ENCODE assay signal across 8 mouse cellular contexts in genomic region chr2:30614151-30614923, GRCm38 (mm10). TPM values are rescaled to one million over a fixed set of nuclear protein-coding genes. Genes with fewer than 3 reads are reported as not detected.
DNase-seq lines count a peak whose midpoint lies in the region; ATAC-seq and TF ChIP-seq lines count a peak whose summit lies in the region.

No protein-coding gene starts in this region.

- TF ChIP-seq CTCF in heart, postnatal 0 days (IDR thresholded peaks at IDR 0.05; ENCODE audit: low read depth): no peak

- no peak for ATAC-seq in heart, embryonic 14.5 days (ENCODE audit: insufficient number of reproducible peaks, insufficient read depth, low FRiP score, low read depth)
- no peak for ATAC-seq in heart, postnatal 0 days (ENCODE audit: insufficient read depth, low read depth)
- ATAC-seq in midbrain, embryonic 13.5 days: peak; percentile 44

- no peak for DNase-seq in heart, adult 18-20 months
- DNase-seq in heart, postnatal 0 days (ENCODE audit: low spot score): no peak
- DNase-seq in left cerebral cortex, adult 18-20 months (ENCODE audit: low spot score in 2 of 2): no peak
- no peak for DNase-seq in urinary bladder, postnatal 10 days (ENCODE audit: low spot score)
- DNase-seq in cerebellum, adult 11-12 months: no peak

- no peak for TF ChIP-seq EP300 in heart, postnatal 0 days (IDR thresholded peaks at IDR 0.05; ENCODE audit: low read depth)

- peak overlapping the region; percentile 68 for H3K9ac ChIP-seq in heart, embryonic 14.5 days (ENCODE audit: low read length)
- no peak overlapping the region for H3K9ac ChIP-seq in heart, postnatal 0 days (replicated peaks; ENCODE audit: low read depth, low read length)
- H3K9ac ChIP-seq in midbrain, embryonic 13.5 days (replicated peaks): peak overlapping the region; percentile 66

- H3K4me1 ChIP-seq in heart, embryonic 14.5 days (ENCODE audit: control insufficient read depth in 2 of 2, insufficient read depth in 2 of 2, low read length in 2 of 2): peaks cover 14 to 24% of the 10 kb centered on the region in 2 experiments
- H3K4me1 ChIP-seq in brown adipose tissue, adult 24 weeks (ENCODE audit: control insufficient read depth, insufficient read depth, insufficient read length, low read length): peaks cover 22% of the 10 kb centered on the region
- peaks cover 15% of the 10 kb centered on the region for H3K4me1 ChIP-seq in heart, postnatal 0 days (ENCODE audit: control insufficient read depth, insufficient read depth)
- peaks cover 24% of the 10 kb centered on the region for H3K4me1 ChIP-seq in midbrain, embryonic 13.5 days (replicated peaks)

- no peaks in the 10 kb centered on the region for H3K9me3 ChIP-seq in heart, embryonic 14.5 days (ENCODE audit: control insufficient read depth, low read length)
- peaks cover under 1% of the 10 kb centered on the region; the same call in 1 of the 2 replicates for H3K9me3 ChIP-seq in heart, postnatal 0 days (replicated peaks; ENCODE audit: control insufficient read depth, low read length)
- H3K9me3 ChIP-seq in midbrain, embryonic 13.5 days: no peaks in the 10 kb centered on the region; the same call in 1 of the 2 replicates

- 51% methylated on average over 9 of the region's 9 CpGs for WGBS in heart, embryonic 14.5 days
- 53% methylated on average over 9 of the region's 9 CpGs for WGBS in heart, postnatal 0 days
- 25% methylated on average over 9 of the region's 9 CpGs for WGBS in midbrain, embryonic 13.5 days

- peak overlapping the region; percentile 23 to 25; a peak in 3 of 4 replicates for H3K4me3 ChIP-seq in heart, embryonic 14.5 days (ENCODE audit: control insufficient read depth in 1 of 2, insufficient read depth in 1 of 2, low read depth in 1 of 2, low read length in 2 of 2)
- H3K4me3 ChIP-seq in brown adipose tissue, adult 24 weeks (ENCODE audit: insufficient read depth, low read depth, low read length): peak overlapping the region; percentile 29; the same call in 1 of the 2 replicates
- H3K4me3 ChIP-seq in heart, postnatal 0 days (ENCODE audit: low read depth, low read length): 0 out of 2 replicates have a peak overlapping the region, but pooled peaks have one; percentile 14
- H3K4me3 ChIP-seq in midbrain, embryonic 13.5 days (replicated peaks): peak overlapping the region; percentile 14; the same call in 1 of the 2 replicates

- peak overlapping the region; percentile 67 for H3K4me2 ChIP-seq in heart, embryonic 14.5 days (ENCODE audit: low read length)
- peak overlapping the region; percentile 22 for H3K4me2 ChIP-seq in heart, postnatal 0 days (ENCODE audit: low read depth, low read length)
- peak overlapping the region; percentile 50 for H3K4me2 ChIP-seq in midbrain, embryonic 13.5 days (replicated peaks)

- peak overlapping the region; percentile 24 to 64 for H3K27ac ChIP-seq in heart, embryonic 14.5 days (replicated peaks in 1 of 2; ENCODE audit: control insufficient read depth in 1 of 2, insufficient read depth in 1 of 2, low read depth in 2 of 2, low read length in 2 of 2)
- no peak overlapping the region for H3K27ac ChIP-seq in brown adipose tissue, adult 24 weeks (replicated peaks; ENCODE audit: low read depth, low read length)
- peak overlapping the region; percentile 31; the same call in 1 of the 2 replicates for H3K27ac ChIP-seq in heart, postnatal 0 days (ENCODE audit: low read depth)
- peak overlapping the region; percentile 92 for H3K27ac ChIP-seq in midbrain, embryonic 13.5 days

- H3K36me3 ChIP-seq in heart, embryonic 14.5 days (ENCODE audit: control insufficient read depth, insufficient read depth, low read length): no peaks in the 10 kb centered on the region
- no peaks in the 10 kb centered on the region for H3K36me3 ChIP-seq in heart, postnatal 0 days (replicated peaks; ENCODE audit: control insufficient read depth, insufficient read depth, low read length)
- no peaks in the 10 kb centered on the region for H3K36me3 ChIP-seq in midbrain, embryonic 13.5 days

- no peaks in the 10 kb centered on the region for H3K27me3 ChIP-seq in heart, embryonic 14.5 days (ENCODE audit: control insufficient read depth, insufficient read depth, low read length)
- no peaks in the 10 kb centered on the region for H3K27me3 ChIP-seq in heart, postnatal 0 days (ENCODE audit: control insufficient read depth, insufficient read depth, low read length)
- no peaks in the 10 kb centered on the region for H3K27me3 ChIP-seq in midbrain, embryonic 13.5 days

RNA-seq across cellular contexts. Expression of gene Cstad, which starts 19.5 kb away (rescaled TPM):
- polyA plus RNA-seq in heart, embryonic 14.5 days (2014; fragmentation: Nextera tagmentation; extraction: Ambion mirVana): 3.2 and 3.8 TPM in 2 replicates
- 1 to 10 TPM in 1 of 2 experiments, under 1 TPM in 1; 0.57 to 1.2 TPM for total RNA-seq in heart, adult 18-20 months (2021)
- polyA plus RNA-seq in brown adipose tissue, adult 24 weeks (2012; ENCODE audit: insufficient read depth, insufficient read length, missing spikeins): not detected in 2 replicates
- total RNA-seq in heart, postnatal 0 days (2014; rRNA removed; ENCODE audit: low replicate concordance): not detected in 2 replicates
- 3.1 and 3.6 TPM in 2 replicates for polyA plus RNA-seq in heart, postnatal 0 days (2015; fragmentation: Nextera tagmentation; extraction: Ambion mirVana)
- polyA plus RNA-seq in midbrain, embryonic 13.5 days (2015; fragmentation: Nextera tagmentation; extraction: Ambion mirVana): 0.27 and 0.43 TPM in 2 replicates
- total RNA-seq in left cerebral cortex, adult 18-20 months (2021): 1 to 10 TPM; 3.1 to 4.0 TPM
